Mouse (Mus musculus): ENCODE data around the gene Gal3st3.

GRCm38 (mm10) chr19:5269392-5269791, 28.7 kb upstream of the Gal3st3 start:
- TF ChIP-seq CTCF (IDR thresholded peaks at IDR 0.05; ENCODE audit: insufficient read depth, low read length), result no peak
- no peak for TF ChIP-seq POLR2A (IDR thresholded peaks at IDR 0.05; ENCODE audit: borderline replicate concordance, extremely low read depth, low read depth, low read length)

All from lung, adult 2 months (tissue).